Comparison of ENCODE assay signal across 27 mouse cellular contexts in genomic region chr7:128307851-128308250, GRCm38 (mm10). TPM values are rescaled to one million over a fixed set of nuclear protein-coding genes. Genes with fewer than 3 reads are reported as not detected.
DNase-seq lines count a peak whose midpoint lies in the region; ATAC-seq and TF ChIP-seq lines count a peak whose summit lies in the region.
"Had no signal": no experiment of that assay in that cellular context is flagged by ENCODE, and none has a peak within 500 bp of the region (broad histone marks: within the 10 kb centered on the region; RNA-seq: fewer than 3 reads in every experiment).

No protein-coding gene starts in this region.

- H3K9ac ChIP-seq in lung, embryonic 16.5 days (ENCODE audit: low read length) = no peak overlapping the region
- H3K9ac ChIP-seq: embryonic facial prominence, embryonic 12.5 days; embryonic facial prominence, embryonic 15.5 days; forebrain, postnatal 0 days; heart, embryonic 12.5 days; heart, embryonic 15.5 days; hindbrain, embryonic 13.5 days had no signal

- no peak overlapping the region for H3K4me3 ChIP-seq in lung, embryonic 16.5 days (ENCODE audit: low read length)
- H3K4me3 ChIP-seq in lung, adult 2 months (replicated peaks; ENCODE audit: extremely low read depth, low read depth, low read length) = no peak overlapping the region
- H3K4me3 ChIP-seq: embryonic facial prominence, embryonic 12.5 days; embryonic facial prominence, embryonic 15.5 days; gastrocnemius, adult 2 months; heart, embryonic 12.5 days; heart, embryonic 15.5 days; hindbrain, embryonic 10.5 days; hindbrain, embryonic 13.5 days had no signal

- no peak overlapping the region for H3K4me2 ChIP-seq in lung, embryonic 16.5 days (ENCODE audit: low read depth, low read length)
- H3K4me2 ChIP-seq: embryonic facial prominence, embryonic 12.5 days; embryonic facial prominence, embryonic 15.5 days; heart, embryonic 12.5 days; heart, embryonic 15.5 days; hindbrain, embryonic 13.5 days had no signal

- no peaks in the 10 kb centered on the region for H3K27me3 ChIP-seq in lung, embryonic 16.5 days (ENCODE audit: control insufficient read depth, insufficient read depth, low read depth, low read length)
- H3K27me3 ChIP-seq: embryonic facial prominence, embryonic 12.5 days; embryonic facial prominence, embryonic 15.5 days; heart, embryonic 12.5 days; hindbrain, embryonic 13.5 days had no signal

- peak; percentile 19 to 41 for DNase-seq in adrenal gland, postnatal 36 days
- no peak for DNase-seq in adrenal gland, postnatal 25 days
- DNase-seq in lung, adult 2 months = no peak
- DNase-seq in lung, postnatal 36 days = peak; percentile 75
- DNase-seq: cerebellum, adult 11 months; cerebellum, adult 2 months; cerebellum, adult 9-11 months; forebrain, postnatal 0 days; gastrocnemius, adult 2 months; gastrocnemius, postnatal 14 days; heart, adult 11 months; heart, postnatal 10 days; heart, postnatal 36 days had no signal

- no peaks in the 10 kb centered on the region for H3K9me3 ChIP-seq in lung, embryonic 16.5 days (ENCODE audit: control insufficient read depth, low read length)
- H3K9me3 ChIP-seq: embryonic facial prominence, embryonic 12.5 days; embryonic facial prominence, embryonic 15.5 days; heart, embryonic 12.5 days; heart, embryonic 15.5 days; hindbrain, embryonic 10.5 days; hindbrain, embryonic 13.5 days had no signal

- no peak for TF ChIP-seq CTCF in lung, adult 2 months (IDR thresholded peaks at IDR 0.05; ENCODE audit: insufficient read depth, low read length)

- no peak for TF ChIP-seq POLR2A in lung, adult 2 months (IDR thresholded peaks at IDR 0.05; ENCODE audit: borderline replicate concordance, extremely low read depth, low read depth, low read length)

- ATAC-seq in lung, embryonic 16.5 days (ENCODE audit: low read depth) = peak; percentile 39
- ATAC-seq in monocyte, adult 5-6 weeks (replicated peaks; ENCODE audit: insufficient number of reproducible peaks, low FRiP score, low TSS enrichment, poor library complexity, severe bottlenecking) = peak; percentile 42; the same call in 1 of the 2 replicates
- ATAC-seq: CD4-positive, CD25-positive, alpha-beta regulatory T cell, adult 4 months; forebrain, embryonic 14.5 days; forebrain, postnatal 0 days; hindbrain, embryonic 16.5 days had no signal

- H3K27ac ChIP-seq in lung, embryonic 16.5 days (ENCODE audit: low read length) = no peak overlapping the region
- H3K27ac ChIP-seq: embryonic facial prominence, embryonic 12.5 days; embryonic facial prominence, embryonic 15.5 days; gastrocnemius, adult 2 months; heart, embryonic 15.5 days; hindbrain, embryonic 10.5 days; hindbrain, embryonic 13.5 days had no signal

- peaks cover 18% of the 10 kb centered on the region for H3K4me1 ChIP-seq in lung, embryonic 16.5 days (replicated peaks; ENCODE audit: control insufficient read depth, insufficient read depth, low read length)
- H3K4me1 ChIP-seq in lung, adult 2 months (ENCODE audit: control insufficient read depth, insufficient read depth, low read length) = peaks cover 6% of the 10 kb centered on the region; the same call in 1 of the 2 replicates
- H3K4me1 ChIP-seq: hindbrain, embryonic 13.5 days had no signal

- no peaks in the 10 kb centered on the region for H3K36me3 ChIP-seq in lung, embryonic 16.5 days (ENCODE audit: control insufficient read depth, insufficient read depth, low read length)
- H3K36me3 ChIP-seq: embryonic facial prominence, embryonic 12.5 days; embryonic facial prominence, embryonic 15.5 days; heart, embryonic 12.5 days; heart, embryonic 15.5 days; hindbrain, embryonic 10.5 days; hindbrain, embryonic 13.5 days had no signal

RNA-seq across cellular contexts. Expression of gene BC017158, which starts 9.9 kb away (rescaled TPM):
- 10 to 100 TPM; 27.9 to 28.9 TPM for total RNA-seq in adrenal gland, postnatal 36 days (2021)
- 29.0 and 33.5 TPM in 2 replicates for total RNA-seq in adrenal gland, postnatal 25 days (2021)
- 32.0 and 36.3 TPM in 2 replicates for polyA plus RNA-seq in lung, embryonic 16.5 days (2015; fragmentation: Nextera tagmentation; extraction: Ambion mirVana)
- 59.4 and 59.9 TPM in 2 replicates for polyA plus RNA-seq in lung, adult 2 months (2012; rRNA removed)
- 6.9 to 17.5 TPM (median 8.1 TPM) in 3 replicates for total RNA-seq in monocyte, adult 5-6 weeks (2017)

RNA-seq across cellular contexts. Expression of gene Slc5a2, which starts 42.4 kb away (rescaled TPM):
- total RNA-seq in adrenal gland, postnatal 36 days (2021) = not detected
- not detected in 2 replicates for total RNA-seq in adrenal gland, postnatal 25 days (2021)
- 0.39 TPM in 1 of 2 replicates, not detected in the other for polyA plus RNA-seq in lung, embryonic 16.5 days (2015; fragmentation: Nextera tagmentation; extraction: Ambion mirVana)
- polyA plus RNA-seq in lung, adult 2 months (2012; rRNA removed) = 0.09 and 0.24 TPM in 2 replicates
- total RNA-seq in monocyte, adult 5-6 weeks (2017) = 0.75 TPM in 1 of 3 replicates, not detected in the others
- total RNA-seq: forebrain, postnatal 0 days; gastrocnemius, adult 2 months; gastrocnemius, postnatal 14 days; gastrocnemius, postnatal 4 days; heart, adult 8-10 months; heart, postnatal 10 days; heart, postnatal 36 days had no signal
- polyA plus RNA-seq: C2C12; embryonic facial prominence, embryonic 15.5 days; forebrain, embryonic 14.5 days; heart, embryonic 15.5 days; hindbrain, embryonic 13.5 days had no signal

Comparison
In these comparisons a context has a peak if more than half of its experiments do, and no peak if none do; other contexts are left out.
1. DNase-seq: peak in adrenal gland, postnatal 36 days (2 of 2) and lung, postnatal 36 days (single experiment); none in adrenal gland, postnatal 25 days (single experiment) and lung, adult 2 months (single experiment).